Mouse (Mus musculus) erythroid progenitor cell, adult 5-6 weeks (primary cell): ENCODE results near the gene Phf23. TPM values are rescaled to one million over a fixed set of nuclear protein-coding genes. Genes with fewer than 3 reads are reported as not detected.
"Not testable (repeated sequence)": the region's sequence is repeated elsewhere in the genome, so short reads cannot be mapped to it uniquely, and the experiment has no call there.

ENCODE experiments used
- ATAC-seq: replicated peaks from 2 replicates; pipeline ENCODE4 v1.8.0; 2016; ENCODE audit warnings: moderate number of reproducible peaks, mild to moderate bottlenecking, moderate TSS enrichment, inconsistent platforms; ENCODE audit not compliant: poor library complexity, low FRiP score, severe bottlenecking
- total RNA-seq, 2 experiments: library from RNA; stranded (forward) in 1 of 2; stranded (reverse) in 1 of 2; fragments of 150-400 nt in 1 of 2; fragments of 186-747, 209-891 nt in 1 of 2; gene quantifications; 2 replicates each; pipeline versions ENCODE4 v1.2.3 to v1.2.4; 2015 to 2017; ENCODE audit warnings: low replicate concordance in 2 of 2

Gene Phf23
- total RNA-seq (2015; ENCODE audit: low replicate concordance): 18.7 and 21.4 TPM in 2 replicates
- 22.2 and 25.4 TPM in 2 replicates for total RNA-seq (2017; ENCODE audit: low replicate concordance)

DNA sequence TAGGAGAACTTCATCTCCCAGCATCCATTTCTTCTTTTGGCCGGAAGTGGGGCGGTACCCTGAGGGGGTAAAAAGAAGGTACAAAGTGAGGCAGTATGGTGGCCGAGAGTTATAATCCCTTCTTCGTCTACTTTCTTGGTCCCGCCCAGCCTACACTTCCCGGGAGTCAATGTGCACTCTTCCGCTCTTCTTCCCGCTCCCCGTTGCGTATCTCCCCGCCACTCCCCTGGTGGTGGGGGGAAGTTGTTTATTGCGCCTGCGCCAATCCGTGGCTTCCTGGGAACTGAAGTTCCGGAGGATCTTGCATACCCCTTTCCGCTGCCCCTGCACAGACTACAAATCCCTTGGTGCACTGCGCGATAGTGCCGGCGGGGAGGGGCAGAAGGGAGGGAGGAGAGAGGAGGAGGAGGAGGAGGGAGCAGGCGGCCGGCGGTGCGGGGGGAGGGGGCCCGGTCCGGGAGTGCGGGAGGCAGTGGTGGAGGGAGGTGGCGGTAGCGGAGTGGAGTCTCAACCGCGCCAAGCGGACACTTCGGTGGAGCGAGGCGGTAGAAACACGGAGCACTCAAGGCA lies at the start of gene Phf23:
Gene Phf23 (plus strand): TSS at position 387 of the 570 bp plus-strand sequence.
- peak; percentile 69 for ATAC-seq

DNA sequence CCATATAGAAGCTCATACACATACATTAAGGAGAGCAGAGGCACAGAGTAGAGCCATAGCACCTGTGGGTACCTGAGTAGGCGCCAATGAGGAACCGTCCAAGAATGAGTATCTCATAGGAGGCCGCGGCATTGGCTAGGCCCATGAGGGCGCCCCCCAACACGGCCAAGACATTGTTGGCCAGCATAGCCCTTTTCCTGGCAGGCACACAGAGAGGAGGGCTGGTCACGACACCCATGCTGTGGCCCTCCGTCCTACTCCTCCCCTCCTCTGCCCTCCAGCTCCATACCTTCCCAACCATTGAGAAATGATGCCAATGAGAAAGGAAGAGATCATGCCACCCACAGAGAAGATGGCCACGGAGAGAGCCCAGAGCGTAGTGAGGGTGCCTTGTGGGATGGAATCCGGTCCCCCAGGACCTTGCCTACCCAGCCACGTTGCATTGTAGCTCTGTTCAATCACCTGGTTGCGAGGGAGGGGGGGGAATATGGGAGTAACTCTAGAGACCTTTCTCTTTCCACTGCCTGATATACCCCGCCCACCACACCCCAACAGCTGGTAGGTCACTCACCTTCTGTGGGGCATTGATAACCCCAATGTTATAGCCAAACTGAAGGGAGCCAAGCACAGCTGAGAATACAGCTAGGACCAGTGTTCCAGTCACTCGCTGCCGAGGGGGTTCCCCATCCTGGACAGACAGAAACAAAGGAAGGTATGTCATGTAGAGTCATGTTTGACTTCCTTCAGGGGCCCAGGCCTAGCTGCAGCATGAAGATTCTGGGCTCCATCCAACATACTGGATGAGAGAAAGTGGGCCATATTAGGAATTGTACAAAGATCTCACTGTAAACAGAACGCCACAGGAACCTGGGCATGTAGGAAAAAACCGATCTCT lies 49.3 kb upstream of the Phf23 start:
- peak; percentile 69 for ATAC-seq

GRCm38 (mm10) chr11:69947337-69948065 lies 48.1 kb upstream of the Phf23 start:
- peak; percentile 20 for ATAC-seq

DNA sequence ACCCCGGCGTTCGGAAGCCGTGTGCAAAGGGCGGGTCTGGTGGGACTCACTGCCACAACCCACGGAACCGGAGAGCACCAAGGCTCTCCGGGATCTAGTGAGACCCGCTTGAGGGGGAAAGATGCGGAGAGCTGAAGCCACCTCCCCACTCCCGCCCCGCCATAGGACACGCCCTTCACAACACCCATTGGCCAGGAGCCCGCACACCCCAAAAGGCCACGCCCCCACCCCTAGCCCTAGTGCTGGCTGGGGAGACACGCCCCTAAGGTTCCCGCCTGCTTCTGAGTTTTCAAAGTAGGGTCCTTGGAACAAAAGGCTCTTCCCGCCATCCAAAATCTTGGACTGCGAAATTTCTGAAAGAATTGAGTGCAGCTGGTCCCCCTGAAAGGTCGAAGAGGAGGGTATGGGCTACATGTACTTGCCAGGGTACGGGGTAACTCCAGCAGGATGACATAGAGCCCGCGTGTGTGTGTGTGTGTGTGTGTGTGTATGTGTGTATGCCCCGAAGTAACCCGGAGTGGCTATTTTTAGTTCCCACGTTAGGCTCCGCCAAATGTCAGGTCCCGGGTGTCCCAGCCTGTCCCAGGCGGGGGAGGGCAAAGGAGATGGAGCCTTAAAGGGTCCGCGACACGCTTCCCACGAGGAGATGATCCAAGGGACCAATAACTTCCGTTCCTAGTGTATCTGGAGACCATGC lies 47.4 kb upstream of the Phf23 start, which contains the start of gene Slc2a4:
Gene Slc2a4 (minus strand): TSS at position 123 of the 697 bp plus-strand sequence.
- peak; percentile 74 for ATAC-seq

DNA sequence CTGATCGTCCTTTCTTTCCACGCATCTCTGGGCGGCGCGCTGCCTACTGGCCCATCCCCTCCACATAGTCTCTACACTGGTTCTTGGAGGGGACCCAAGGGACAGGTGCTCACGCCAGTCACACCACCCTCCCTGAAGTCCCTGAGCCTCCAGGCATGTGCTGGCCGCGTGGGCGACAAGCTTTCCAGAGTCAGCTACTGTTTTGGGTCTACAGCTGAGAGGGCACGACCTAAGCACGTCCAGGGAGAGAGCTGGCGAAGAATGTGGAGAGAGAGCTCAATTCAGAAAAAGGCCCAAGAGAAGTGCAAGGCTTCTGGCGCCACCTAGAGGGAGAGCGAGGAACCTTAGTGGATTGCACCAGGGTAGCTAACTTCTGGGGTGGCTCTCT lies 46.8 kb upstream of the Phf23 start:
- peak; percentile 61 for ATAC-seq

- ATAC-seq: no peak
These were observed 44.6 kb upstream of the Phf23 start for GRCm38 (mm10) chr11:69950807-69951459.

- ATAC-seq: no peak
These were observed 43.3 kb upstream of the Phf23 start for GRCm38 (mm10) chr11:69952274-69952673.

- ATAC-seq: no peak
These were observed 42.2 kb upstream of the Phf23 start for GRCm38 (mm10) chr11:69953267-69953915.

GRCm38 (mm10) chr11:69955618-69956017 lies 40.0 kb upstream of the Phf23 start:
- not testable (repeated sequence) for ATAC-seq

GRCm38 (mm10) chr11:69956218-69956617 lies 39.4 kb upstream of the Phf23 start:
- ATAC-seq: no peak

DNA sequence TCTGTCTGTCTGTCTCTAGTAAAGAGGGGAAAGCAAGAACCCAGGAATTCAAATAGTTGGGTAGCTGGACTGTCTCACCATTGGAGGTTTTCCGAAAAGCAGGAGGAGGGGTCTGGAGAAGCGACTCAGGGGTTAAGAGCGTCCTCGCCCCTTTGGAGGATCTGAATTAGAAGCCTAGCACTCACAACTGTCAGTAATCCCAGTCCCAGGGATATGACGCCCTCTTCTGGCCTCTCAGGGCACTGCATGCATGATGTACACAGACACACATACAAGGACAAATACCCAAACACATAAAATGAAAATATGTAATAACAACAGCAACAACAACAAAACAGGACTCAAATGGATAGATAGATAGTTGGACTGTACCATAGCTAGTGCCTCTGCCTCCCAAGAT lies 35.0 kb upstream of the Phf23 start:
- ATAC-seq: no peak

- no peak for ATAC-seq
These were observed 33.7 kb upstream of the Phf23 start for GRCm38 (mm10) chr11:69961841-69962240.

DNA sequence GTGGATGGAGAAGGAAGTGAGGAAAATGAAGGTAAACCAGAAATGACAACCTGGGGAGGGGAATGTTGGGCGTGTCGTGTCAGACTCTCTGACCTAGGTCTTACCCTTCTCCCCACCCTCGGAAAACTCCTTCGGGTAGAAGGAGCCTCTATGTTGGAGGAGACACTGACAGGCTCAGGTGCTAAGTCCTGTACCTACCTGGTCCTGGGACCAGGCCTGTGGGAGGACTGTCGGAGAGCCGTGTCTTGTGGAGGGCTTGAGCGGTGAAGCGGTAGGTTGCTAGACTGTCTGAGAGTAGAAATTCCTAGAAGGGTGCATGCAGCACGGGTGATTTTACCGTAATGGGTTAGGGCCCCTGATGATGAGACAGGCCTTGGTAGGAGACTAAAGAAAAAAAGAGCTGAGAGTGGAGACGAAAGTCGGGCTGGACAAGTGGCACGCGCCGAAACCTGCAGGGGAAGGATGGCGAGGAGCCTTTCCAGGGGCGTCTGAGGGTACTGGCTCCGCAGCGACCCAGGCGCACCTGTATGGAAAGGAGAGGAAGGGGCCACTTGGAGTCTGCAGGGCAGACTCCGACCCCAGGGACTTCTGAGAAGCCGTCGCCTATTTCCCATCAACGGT lies 30.8 kb upstream of the Phf23 start, which contains the start of gene Cldn7:
Gene Cldn7 (plus strand): TSS at position 130 of the 621 bp plus-strand sequence.
- ATAC-seq: no peak

- no peak for ATAC-seq
These were observed 30.1 kb upstream of the Phf23 start for GRCm38 (mm10) chr11:69965271-69966005.

GRCm38 (mm10) chr11:69966006-69966859 lies 29.3 kb upstream of the Phf23 start:
- ATAC-seq: no peak

DNA sequence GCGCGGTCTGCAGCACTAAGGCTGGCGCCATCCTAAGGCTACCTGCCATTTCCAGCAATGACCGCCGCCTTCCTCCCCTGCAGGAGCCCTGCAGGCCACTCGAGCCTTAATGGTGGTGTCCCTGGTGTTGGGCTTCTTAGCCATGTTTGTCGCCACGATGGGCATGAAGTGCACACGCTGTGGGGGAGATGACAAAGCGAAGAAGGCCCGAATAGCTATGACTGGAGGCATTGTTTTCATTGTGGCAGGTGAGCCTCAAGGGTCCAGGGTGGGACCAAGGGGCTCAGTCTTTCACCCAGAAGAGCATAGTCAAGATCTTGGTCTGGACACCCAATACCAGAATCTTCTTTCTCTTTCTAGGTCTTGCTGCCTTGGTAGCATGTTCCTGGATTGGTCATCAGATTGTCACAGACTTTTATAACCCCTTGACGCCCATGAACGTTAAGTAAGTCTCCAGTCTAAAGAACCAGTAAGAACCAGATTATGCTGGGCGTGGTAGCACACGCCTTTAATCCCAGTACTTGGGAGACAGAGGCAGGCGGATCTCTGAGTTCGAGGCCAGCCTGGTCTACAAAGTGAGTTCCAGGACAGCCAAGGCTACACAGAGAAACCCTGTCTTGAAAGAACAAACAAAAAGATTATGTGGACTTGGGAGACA lies 28.6 kb upstream of the Phf23 start:
- ATAC-seq: no peak
